Mouse (Mus musculus) WW6 (cell line): ENCODE results near the gene Lexm.
A peak's percentile ranks its signal among the peaks of the same experiment; 100 is the strongest.

Source experiments
- DNase-seq: peaks from one replicate; pipeline ENCODE4 v3.0.0-alpha.2; 2013; ENCODE audit warnings: low read depth, low spot score

Lexm gene

DNA sequence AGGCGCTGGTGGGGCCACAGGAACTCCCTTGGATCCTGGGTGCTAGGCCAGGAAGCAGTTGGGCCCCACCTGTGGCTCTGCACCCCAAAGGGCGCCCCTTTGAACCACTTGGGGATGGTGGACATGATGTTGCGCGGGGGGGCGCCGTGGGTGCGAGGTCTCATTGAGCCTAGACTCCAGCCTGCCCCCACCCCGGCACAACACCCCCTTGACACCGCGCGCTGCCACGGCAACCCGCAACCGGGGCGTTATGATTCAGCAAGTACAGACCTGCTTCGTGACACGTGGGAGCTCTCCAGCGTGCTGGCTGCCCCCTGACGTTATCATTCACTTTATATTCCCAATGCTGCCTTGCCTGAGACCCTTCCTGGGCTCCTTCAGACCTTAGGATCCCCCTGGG lies at the start of gene Lexm:
Gene Lexm (minus strand): TSS at position 186 of the 400 bp plus-strand sequence.
- no peak for DNase-seq

DNA sequence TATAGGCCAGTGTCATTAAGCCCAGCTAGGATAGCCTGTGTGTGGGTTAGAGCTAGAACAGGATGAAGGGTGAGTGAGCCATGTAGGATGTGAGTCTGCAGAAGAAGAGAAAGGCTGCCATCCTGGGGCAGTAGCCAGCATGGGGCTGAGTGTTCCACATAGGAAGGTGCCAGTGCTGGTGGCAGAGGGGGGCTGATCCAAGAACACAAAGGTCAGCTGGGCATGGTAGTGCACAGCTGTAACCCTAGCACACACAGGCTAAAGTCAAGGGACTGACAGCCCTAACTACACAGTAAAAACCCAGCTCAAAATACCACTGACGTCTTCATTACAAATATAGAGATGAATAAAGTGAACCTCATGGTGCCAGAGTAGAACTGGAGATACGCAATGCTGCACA lies 49.5 kb upstream of the Lexm start:
- DNase-seq = no peak

DNA sequence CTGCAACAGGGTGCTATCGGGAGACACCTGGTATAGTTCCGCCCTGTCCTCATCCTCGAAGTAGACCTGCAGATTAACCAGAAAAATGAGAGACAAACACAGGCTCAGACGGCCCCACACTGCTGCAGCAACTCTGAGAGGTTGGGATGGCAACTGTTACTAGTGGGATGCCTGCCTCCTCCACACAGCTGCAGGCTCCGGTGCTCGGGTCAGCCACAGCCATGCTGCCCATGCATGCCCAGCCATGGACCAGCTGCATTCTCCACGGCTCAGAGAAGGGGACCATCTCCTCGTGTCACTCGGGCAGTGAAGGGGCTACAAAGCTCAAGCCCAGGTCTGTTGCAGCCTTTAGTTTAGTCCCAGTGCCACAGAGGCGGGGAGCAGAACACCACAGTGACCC lies 48.6 kb upstream of the Lexm start:
- DNase-seq = no peak

DNA sequence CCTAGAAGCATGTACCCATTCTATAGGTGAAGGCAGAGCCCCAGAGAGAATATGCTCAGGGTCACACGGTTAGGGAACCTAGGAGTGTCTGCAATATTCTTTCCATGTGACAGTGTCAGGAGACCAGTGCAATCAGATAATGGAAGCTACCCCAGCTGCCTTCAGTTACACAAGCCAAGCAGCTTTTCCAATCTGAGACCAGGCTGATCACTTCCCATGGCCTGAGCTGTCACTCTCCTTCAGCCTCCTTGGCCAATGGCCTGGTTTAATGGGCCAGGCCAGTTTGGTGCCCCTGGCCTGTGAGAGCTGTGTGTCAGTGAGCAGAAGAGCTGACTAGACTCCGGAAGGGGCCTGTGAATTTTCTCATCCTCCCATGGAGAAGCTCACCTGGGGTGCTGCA lies 48.2 kb upstream of the Lexm start:
- DNase-seq = no peak

DNA sequence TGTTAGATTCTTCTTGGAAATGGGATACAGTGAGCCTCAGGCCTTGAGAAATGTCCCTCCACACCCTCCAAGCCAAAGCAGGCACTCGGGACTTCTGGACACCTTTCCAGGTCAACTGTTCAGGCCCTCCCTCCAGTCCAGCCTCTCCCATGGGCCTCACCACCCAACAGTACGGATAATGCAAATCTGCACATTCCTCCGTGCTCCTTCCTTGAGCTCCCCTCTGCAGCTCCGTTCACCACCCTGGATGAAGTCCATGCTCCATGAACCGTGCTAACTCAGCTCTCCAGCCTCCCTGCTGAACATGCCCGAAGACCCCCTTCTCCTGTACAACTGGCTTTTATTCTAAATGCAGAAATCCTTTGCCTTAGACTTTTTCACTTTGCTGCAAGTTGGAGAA lies 47.7 kb upstream of the Lexm start:
- DNase-seq = no peak

DNA sequence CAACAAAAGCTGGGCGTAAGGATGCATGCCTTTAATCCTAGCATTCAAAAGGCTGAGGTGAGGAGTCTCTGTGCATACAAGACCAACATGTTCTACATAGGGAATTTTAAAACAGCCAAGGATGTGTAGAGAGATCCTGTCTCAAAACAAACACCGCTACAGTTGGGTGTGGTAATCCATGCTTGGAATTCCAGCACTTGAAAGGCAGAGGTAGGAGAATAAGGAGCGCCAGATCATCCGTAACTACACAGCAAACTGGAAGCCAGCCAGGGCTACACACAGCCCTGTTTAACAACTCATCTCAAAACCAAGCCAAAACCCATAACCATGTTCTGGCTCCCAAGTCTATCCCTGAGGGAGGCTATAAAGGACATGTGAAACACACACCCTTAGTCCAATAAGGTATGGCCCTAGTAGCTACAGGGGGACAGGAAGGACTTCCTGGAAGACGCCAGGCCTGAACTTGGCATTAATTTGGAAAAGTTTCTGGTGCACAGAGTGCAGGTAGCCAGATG lies 47.0 kb upstream of the Lexm start:
- no peak for DNase-seq

DNA sequence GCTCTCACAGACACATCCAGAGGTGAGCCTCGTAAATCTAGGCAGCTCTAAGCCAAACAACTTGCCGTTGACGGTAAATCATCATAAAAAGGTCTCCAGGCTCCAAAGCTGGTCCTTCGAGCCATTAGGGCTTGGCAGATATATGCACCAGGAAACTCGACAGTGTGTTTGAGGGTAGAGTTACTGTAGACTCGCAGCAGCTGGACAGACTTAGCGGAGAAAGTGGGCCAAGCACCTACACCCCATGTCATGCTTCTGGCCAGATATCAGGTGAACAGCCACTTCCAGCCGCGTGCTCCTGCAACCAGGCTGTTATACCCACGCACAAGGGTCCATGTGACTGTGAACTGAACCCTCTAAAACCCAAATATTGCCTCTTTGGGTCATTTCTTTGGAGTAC lies 38.6 kb upstream of the Lexm start:
- DNase-seq = no peak

DNA sequence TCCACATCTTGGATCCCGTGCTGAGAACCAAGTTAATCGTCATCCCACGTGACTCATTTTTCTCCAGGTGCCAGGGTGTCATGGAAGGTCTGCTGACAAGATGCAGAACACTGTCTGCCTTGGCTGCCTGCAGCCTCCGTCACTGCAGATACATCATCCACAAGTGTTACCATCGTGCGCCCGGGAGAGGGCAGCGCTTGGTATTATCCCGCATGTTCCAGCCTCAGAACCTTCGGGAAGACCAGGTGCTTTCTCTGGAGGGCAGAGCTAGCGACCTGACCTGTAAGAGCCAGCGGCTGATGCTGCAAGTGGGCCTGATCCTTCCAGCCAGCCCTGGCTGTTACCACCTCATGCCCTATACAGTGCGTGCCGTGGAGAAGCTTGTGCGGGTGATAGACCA lies 36.0 kb upstream of the Lexm start:
- DNase-seq = peak; percentile 16

DNA sequence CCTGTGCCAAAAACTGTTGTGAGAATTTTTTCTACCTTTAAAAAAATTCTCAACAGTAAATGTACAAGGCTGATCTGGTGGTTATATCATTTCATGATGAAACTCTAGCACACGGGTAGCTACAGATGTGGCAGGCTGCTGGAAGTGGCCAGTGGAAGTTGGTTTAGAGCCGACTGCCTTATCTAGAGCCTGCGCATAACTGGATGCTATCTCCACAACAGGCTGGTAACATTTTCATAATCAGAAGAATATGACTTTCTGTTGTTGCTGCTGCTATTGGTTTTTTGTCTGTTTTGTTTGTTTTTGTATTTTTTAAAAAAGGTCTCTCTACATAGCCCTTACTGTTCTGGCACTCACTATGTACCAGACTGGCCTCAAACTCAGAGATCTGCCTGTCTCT lies 35.5 kb upstream of the Lexm start:
- no peak for DNase-seq

DNA sequence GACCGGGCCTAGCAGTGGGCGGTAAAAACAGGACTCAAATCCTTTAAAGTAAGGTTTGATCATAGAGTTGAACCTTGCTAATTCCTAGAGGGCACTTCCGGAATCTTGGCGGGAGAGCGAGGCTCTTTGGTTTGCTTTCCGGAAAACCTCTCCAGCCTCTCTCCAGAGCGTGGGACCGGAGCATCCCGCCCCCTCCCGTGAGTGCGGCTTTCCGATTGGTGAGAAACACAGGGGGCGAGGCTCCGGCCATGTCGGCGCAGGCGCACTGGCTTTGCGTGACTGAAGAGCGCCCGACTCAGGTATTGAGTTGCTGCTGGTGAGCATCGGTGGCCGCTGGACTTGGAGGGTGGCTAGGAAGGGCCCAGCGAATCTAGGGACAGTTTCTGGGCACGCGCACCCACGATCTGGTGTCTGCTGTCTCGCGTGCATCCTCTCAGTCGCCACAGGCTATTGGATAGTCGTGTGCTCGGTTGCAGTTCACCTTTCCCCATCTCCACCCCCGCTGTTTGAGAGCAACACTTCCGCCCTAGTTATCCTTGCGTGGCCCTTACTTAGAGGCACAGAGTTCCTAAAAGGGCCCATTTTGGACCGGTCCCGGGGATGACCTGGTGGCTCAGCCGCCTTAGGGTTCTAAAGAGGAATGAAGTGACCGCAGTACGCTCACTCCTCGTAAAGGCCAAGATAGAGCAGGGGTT lies 33.9 kb upstream of the Lexm start, which contains the start of gene Pars2:
Gene Pars2 (plus strand): TSS at position 237 of the 695 bp plus-strand sequence.
- peak; percentile 82 for DNase-seq

DNA sequence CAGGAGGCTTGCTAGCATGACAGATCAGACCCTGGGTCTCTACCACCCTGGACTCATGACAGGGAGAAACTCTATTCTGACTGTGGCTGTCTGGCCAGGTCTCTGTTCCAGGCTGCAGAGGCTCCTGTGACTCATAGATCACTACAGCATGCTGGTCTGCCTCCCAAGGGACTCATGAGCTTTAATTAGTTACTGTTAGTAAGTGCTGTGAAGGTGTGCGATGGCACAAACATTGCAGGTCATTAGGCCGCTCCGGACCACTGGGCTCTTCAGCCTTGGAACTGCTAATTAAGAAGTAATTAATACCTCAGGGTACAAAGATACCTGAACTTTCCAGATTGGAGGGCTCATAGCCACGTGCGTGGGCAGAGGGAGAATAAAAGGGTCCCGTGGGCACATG lies 30.1 kb upstream of the Lexm start:
- DNase-seq = no peak

DNA sequence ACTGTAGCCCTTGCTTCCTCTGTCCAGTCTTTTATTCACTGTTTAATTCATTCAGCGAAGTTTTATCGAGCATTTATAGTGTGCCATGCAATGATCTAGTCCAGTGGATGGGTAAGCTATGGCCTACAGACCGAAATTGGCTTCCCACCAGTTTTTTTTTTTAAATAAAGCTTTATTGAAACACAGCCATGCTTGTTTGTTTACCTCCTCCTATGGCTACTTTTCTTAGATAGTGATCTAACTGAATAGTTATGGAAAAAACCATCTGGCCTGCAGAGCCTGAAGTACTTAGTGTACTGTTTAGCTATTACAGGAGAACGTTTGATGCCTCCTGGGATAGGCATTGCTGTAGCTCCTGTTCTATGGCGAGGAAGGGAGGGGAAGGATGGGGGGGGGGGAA lies 28.8 kb upstream of the Lexm start:
- no peak for DNase-seq

DNA sequence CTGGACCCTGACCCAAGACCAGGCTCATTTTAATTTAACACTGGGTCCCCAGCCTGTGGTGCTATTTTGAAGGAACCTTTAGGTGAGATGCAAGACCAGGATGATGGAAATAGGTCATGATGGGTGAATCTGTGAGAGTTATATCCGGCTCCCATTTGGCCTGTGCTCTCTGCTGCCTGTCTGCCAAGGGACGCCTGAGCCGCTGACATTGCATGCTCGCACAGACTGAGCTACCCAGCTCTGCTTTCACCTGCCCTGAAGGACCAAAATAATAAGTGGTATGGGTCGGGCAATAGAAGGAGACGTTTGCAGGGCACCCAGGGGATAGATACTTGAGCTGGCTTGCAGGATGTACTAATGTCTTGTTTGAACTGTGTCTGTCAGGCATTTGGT lies 27.2 kb upstream of the Lexm start:
- DNase-seq = no peak

DNA sequence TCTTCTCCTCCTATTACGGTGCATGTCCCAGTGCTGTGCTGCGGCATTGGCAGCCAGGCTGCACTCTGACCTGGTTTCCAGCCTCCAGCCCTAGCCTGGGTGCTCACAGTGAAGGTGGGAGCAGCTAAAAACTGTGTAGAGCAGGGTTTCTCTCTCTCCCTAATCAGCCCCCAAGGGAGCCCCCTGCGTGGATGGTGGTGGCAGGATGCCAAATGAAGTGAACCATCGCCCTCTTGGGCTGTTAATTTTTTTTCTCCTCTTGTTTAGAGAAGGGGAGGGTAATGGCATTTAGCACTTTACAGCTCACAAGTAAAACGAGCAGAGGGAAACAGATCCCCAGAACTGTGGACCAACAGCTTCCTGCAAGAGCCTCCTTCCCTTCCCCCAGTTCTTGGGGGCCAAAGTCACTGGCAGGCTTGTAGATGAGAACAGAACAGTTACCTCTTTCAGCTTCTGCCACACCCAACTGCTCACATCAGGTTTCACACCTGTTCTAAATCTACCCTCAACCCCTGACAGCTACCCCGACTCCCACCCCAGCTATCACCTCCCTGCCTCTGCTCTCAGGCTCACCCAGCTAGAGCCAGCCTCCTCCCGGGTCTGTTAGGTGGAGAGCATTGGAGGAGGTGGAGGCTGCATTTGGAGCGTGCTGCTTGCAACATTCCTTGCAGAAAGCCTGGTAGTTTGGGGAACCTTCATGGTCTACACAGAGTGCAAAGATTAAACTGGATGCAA lies 26.6 kb upstream of the Lexm start:
- DNase-seq = no peak

DNA sequence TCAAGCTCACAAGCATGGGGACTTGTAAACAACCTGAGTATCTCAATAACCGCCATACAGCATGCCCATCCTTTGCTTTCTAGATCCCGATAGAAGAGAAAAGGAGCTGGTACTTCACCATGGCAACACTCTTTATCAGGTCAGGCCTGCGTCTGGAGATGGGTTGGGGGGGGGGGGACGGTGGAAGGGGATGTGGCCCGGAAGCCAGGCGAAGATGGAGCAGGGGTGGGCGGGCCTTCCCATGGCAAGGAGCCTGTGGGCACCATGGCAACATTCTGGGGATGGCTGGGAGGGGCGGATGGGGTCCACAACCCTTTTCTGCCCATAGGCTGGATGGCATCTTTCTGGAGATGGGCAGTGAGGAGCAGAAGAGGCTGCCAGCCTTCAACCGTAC lies 17.0 kb upstream of the Lexm start:
- no peak for DNase-seq

DNA sequence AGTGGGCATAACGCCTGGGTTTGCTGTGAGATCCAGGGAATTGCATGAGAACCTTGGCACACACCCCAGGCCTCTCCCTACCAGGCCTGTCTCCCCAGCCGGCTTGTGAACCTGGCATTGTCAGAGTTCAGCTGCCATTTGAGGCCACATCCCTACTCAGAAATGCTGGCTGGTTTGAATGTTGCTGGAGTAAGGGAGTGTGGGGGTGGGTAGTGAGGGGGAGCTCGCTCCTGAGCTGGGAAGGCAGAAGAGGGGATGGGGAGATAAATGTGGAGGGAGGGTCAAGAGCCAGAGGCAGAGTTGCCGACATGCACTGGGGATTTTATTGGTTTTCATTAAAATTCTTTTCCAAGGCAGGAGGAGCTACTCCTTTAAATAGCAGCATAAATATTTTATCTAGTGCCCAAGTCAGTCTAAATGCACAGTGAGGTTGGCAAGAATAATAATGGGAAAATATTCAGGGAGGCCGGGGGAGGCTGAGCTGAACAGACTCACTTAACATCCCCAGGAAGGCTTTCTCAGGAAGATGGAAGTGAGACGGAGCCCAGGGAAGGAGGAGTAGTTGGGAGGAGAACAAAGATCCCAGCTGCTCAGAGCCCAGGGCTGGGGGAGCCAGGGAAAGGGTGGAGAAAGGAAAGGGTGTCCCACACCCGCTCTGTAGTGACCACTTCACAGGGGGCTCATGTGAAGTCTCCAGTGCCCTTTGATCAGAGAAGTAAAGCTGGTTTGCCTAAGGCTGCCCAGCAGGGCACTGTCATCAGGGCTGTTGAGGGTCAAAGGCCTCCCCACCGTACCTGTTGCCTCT lies 16.4 kb upstream of the Lexm start:
- no peak for DNase-seq

DNA sequence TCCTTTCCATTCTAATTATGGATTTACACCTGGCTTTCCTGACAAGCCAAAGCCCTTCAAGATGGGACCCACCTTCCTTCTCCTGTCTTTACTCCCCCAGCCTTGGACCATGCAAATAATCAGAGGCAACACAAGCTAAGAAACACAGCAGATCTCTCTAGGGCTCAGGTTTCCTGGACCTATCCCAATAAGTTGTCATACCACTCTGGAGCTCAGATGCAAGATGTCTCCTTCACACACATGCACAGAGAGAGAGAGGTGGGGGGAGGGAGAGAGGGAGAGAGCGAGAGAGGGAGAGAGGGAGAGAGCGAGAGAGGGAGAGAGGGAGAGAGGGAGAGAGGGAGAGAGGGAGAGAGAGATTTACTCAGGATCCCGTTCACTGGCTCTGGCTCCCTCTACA lies 15.3 kb upstream of the Lexm start:
- DNase-seq = no peak

DNA sequence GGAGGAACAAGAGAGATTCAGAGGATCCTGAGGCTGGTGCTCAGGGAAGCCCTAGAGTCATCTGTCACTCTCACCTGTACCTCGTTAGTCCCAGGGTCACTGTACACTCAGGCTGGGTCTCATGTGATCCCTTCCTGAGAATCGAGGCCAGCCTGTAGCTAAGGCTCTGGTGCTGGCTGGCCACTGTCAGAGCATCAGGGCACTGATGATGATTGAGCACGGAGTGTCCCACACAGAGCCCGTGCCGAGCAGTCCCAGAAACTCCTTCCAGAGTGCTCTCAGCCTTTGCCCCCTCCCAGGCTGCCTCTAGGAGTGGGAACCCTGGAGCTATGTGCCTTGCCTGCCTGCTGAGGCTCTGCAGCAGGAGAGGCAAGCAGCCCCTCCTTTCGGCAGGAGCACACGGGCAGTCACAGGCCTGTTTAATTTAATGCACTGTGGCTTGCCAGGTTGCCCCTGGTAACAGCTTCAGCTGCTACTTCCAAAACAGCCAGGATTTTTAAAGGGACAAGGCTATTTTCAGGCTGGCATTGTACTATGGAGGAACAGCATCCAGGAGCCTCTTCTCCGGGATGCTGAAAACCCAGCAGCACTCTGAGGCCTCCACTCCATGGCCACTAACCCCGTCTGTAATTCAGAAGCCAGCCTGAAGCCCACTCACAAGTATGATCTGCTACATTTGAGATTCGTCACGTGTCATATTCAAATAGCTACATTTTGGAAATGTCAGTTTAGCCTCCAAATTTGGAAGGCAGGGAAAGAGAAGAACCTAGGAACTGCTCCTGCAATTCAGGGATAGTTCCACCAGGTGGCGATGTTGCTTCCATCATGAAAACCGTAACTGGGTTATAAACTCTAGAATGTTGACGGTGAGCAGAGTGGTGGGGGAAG lies 13.5 kb upstream of the Lexm start:
- DNase-seq = no peak

DNA sequence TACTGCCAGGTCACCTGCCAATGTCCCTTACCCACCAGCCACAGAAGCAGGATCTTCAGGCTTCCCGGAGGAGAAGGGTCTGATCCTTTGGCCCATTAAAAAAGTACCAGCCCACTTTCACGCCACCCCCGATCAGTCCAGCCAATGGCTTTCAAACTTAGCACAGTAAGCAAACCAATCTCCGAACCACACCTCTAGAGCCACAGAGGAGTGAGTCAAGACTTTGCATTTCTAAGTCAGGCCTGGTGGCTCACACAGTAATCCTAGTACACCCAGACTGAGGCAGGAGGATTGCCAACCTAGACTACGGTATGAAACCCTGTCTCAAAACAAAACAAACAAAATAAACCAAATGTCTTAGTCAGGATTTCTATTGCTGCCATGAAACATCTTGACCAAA lies 12.3 kb upstream of the Lexm start:
- no peak for DNase-seq

DNA sequence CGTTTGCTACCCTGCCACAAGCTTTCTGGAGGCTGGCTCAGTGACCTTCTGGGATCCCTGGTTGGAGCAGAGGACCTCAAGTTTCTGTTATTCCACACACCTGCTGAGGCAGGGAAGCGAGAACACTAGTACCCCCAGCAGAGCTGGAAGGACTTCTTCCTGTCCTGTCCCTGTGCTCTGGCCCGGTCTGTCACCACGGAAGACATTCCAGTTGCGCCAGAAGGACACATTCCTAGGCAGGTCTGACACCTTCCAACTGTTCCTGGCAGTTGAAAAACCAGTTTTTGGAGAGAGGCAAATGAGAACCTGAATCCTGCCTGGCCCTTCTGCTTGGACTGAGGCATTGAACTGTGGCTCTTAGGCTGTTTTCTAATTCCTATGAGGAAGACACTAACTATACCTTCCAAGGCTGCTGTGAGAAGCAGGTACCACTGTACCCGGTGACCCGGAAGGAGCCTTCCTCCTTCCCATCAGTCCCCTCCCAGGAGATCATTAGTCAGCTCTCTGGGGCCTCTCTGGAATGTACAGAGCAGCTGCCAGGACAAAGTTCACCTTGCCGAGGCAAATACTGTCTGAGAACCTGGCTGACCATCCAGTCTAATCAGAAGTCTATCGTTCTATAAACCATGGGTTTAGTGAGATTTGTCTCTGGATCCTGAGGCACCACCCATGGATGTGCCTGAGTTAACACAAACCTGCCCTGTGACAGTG lies 11.8 kb upstream of the Lexm start:
- no peak for DNase-seq

DNA sequence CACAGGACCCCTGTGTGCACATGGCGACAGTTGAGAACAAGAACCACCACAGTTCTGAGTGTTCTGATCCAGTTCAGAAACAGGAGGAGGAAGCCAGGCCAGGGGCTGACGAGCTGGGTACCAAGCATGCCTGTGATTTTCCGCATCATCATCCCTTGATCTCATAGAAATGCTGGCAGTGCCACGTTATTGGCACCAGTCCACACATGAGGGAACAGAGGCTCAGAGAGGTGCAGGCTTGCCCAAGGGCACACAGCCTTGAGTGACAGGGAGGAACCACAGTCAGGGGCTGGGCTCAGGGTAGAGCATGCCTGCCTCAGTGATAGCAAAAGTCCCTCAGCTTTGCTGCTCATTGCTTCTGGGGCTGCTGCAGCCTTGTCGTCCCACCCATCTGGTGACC lies 10.8 kb upstream of the Lexm start:
- no peak for DNase-seq
